Mouse (Mus musculus): Measurements from ENCODE around the gene Cxcl2.

DNA sequence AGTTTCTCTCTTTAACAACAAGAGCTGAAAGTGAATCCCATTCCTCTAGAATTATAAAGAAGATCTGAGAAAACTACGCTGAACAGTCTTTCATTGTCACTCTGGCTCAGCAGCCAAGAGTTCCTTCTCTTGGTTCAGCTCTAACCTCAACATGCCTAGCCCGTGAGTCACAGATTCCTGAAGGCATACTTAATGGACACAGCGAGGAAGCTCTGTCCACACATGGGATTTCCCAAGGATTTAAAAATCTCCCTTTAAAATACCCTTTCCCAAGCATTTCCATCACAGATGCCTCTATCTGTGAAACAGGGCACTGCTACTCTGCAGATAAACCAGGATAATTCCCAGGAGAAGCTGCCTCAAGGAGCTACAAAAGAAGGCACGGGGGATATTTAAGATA is 27.6 kb upstream of the Cxcl2 start:
- no peak for TF ChIP-seq POLR2A (IDR thresholded peaks at IDR 0.05; ENCODE audit: low read depth, low read length)
- TF ChIP-seq SMC3 (IDR thresholded peaks at IDR 0.05; ENCODE audit: low read depth, low read length) = no peak
- no peak for TF ChIP-seq CHD1 (IDR thresholded peaks at IDR 0.05; ENCODE audit: low read depth, low read length)
- no peak for TF ChIP-seq GABPA (IDR thresholded peaks at IDR 0.05; ENCODE audit: insufficient replicate concordance, low read depth, low read length)
- no peak for TF ChIP-seq BHLHE40 (IDR thresholded peaks at IDR 0.05; ENCODE audit: low read depth, low read length)
- no peak for TF ChIP-seq KAT2A (IDR thresholded peaks at IDR 0.05; ENCODE audit: insufficient replicate concordance, low read length)
- TF ChIP-seq SIN3A (IDR thresholded peaks at IDR 0.05; ENCODE audit: low read length) = no peak
- TF ChIP-seq CTCF (conservative IDR thresholded peaks at IDR 0.05 in 1 of 2, IDR thresholded peaks at IDR 0.05 in 1 of 2; ENCODE audit: low read depth in 2 of 2, low read length in 2 of 2) = no peak
- no peak for TF ChIP-seq TCF12 (IDR thresholded peaks at IDR 0.05; ENCODE audit: low read depth, low read length)
- TF ChIP-seq ZKSCAN1 (IDR thresholded peaks at IDR 0.05; ENCODE audit: borderline replicate concordance, low read depth, low read length) = no peak
- no peak for TF ChIP-seq USF1 (IDR thresholded peaks at IDR 0.05; ENCODE audit: low read depth, low read length)
- no peak for TF ChIP-seq MEF2A (IDR thresholded peaks at IDR 0.05; ENCODE audit: borderline replicate concordance, low read depth, low read length)
- TF ChIP-seq EP300 (IDR thresholded peaks at IDR 0.05; ENCODE audit: low read length) = no peak

Data from CH12.LX (cell line).